Mouse (Mus musculus) gastrocnemius, postnatal 36 days (tissue): ENCODE data around the gene Olfr26. TPM values are rescaled to one million over a fixed set of nuclear protein-coding genes. Genes with fewer than 3 reads are reported as not detected.
"Not testable (repeated sequence)": the region's sequence is repeated elsewhere in the genome, so short reads cannot be mapped to it uniquely, and the experiment has no call there.

Experiments used
- DNase-seq, 2 experiments: peaks; one replicate each; pipeline ENCODE4 v3.0.0; 2022
- intact Hi-C: fragments of 180-260 bp; cut with DNase I; formaldehyde crosslinking; loops from one replicate; pipeline ENCODE4 v1.15.1; 2025
- long read RNA-seq, 2 experiments: library from polyadenylated mRNA; stranded (forward); transcript quantifications; one replicate each; pipeline ENCODE4 v2.0.0; 2021
- total RNA-seq, 2 experiments: library from RNA; stranded (reverse); gene quantifications; 2 replicates each; pipeline ENCODE4 v1.2.3; 2021

The Olfr26 gene
- not detected for total RNA-seq
- long read RNA-seq, experiment 1: 0 reads
- long read RNA-seq, experiment 2: 0 reads

DNA sequence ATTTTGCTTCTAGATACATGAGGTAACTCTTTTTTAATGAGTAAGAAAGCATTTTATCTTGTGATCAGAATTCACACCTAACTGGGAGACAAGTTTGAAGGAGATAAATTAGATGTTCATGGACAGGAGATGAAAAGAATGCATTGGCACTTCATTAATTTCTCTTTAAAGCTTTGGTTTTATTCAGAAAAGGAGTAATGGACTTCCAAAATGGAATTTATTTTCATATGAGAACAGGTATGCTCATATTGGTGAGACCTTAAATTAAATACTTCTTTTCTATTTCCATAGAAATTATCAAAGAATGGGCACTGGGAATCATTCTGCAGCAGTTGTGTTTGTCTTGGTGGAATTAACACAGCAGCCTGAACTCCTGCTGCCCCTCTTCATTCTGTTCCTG lies at the start of gene Olfr26:
Gene Olfr26, plus strand, starts transcription at position 301 of the 400 bp plus-strand sequence.
- no peak for DNase-seq
- intact Hi-C loops: no loop called here

DNA sequence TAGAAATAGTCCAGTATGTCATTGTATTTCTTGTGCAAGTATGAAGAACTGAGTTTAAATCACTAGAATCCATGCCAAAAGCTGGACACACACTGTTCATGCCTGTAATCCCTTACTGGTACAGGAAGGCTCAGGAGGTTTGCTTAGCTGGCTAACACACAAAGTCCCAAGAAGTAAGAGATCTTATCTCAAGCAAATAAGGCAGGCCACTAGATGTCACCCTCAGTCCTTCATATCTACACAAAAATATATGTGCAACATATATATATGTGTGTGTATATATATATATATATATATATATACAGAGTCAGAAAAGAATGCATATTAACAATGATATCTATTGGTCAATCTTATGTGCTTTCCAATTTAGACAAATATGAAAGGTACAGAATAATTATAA lies 49.2 kb upstream of the Olfr26 start:
- no peak for DNase-seq
- intact Hi-C loops: no loop called here

DNA sequence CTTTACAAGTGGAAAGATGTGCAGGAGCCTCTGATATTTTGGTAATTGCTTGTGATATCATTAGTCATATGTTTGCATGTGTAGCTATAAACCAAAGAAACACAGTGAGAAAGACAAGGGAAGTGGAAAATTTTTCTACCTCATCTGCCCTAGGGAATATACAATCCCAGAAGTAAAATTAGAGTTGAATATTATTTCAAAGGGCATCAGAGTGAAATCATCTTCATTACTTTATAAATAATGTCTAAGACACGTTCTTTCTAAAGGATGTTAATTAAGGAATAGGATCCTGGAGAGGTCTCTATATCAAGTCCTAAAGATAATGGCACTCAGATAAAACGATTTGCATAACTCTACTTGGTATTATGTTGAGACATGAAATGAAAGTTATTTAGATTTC lies 40.5 kb upstream of the Olfr26 start, which contains the start of gene Olfr922:
Gene Olfr922, plus strand, starts transcription at position 301 of the 400 bp plus-strand sequence.
- intact Hi-C loops: no loop called here
- DNase-seq: no peak

DNA sequence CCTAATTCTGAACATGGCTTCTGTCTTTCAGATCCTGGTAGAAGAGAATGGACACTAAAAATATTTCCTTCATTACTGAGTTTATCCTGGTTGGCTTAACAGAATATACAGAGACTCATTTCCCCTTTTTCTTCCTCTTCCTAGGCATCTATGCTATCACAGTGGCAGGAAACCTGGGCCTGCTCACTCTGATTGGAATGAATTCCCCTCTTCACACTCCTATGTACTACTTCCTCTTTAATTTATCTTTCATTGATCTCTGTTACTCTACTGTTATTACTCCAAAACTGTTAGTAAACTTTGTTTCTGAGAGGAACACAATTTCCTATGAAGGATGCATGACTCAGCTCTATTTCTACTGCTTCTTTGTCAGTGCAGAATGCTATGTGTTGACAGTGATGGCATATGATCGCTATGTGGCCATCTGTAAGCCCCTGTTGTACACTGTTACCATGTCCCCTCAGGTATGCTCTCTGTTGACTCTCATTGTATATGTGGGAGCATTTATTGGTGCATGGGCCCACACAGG lies 39.3 kb upstream of the Olfr26 start:
- intact Hi-C loops: no loop called here
- no peak for DNase-seq

DNA sequence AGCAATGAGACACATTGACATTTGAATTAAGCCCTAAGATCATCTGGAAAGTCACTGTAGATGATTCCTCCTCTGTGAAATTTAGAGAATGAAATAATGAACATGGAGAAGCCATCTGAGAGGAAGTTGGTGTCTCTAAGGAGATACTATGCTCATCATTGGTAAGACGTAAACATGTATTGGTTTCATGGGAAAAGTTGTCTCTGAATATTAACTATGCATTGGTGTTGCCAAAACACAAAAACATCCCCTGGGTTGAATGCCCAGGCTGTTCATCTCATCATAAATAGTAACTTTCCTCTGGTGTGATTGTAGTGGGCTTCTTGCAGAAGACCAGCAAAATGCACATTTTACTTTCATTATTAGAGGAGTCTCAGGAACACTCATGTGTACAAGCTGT lies 28.6 kb upstream of the Olfr26 start, which contains the start of gene Olfr923:
Gene Olfr923, plus strand, starts transcription at position 301 of the 400 bp plus-strand sequence.
- no peak for DNase-seq
- intact Hi-C loops: no loop called here

DNA sequence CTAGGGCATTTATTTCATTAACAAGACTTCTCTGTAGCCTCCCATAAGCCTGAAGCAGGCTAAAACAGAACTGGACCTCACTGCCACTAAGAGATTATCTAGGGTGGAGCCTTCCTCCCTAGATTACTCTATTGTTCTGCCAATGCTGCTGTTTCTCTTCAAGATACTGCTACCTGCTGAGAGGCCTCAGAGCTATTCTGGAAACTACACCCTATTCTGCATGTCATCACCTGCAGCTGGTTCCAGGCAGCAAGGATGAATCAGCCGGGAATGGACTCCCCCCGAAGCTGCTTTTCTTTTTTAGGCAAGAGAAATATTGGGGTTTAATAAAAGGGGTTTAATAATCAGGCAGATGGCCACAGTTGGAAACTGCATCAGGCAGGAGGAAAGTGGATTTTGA lies 21.8 kb upstream of the Olfr26 start:
- intact Hi-C loops: no loop called here
- no peak for DNase-seq

DNA sequence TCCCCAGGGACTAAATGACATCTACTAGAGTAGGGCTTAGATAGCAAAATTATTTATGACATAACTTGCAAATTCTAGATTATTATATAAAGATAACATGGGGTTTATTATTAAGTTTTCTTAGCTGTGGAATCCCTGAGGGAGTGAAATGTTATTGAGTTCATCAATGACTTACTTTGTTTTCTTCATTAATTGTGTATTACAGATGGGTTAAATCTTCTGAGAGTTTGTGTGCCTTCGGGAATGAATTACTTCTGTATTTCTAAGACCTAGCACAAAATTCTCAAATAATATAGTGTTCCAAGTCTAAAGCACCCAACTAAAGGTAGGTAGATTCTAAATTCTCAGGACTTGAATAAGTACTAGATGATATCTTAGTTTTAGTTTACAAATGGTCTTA lies 10.7 kb upstream of the Olfr26 start, which contains the start of gene Olfr924:
Gene Olfr924, plus strand, starts transcription at position 301 of the 400 bp plus-strand sequence.
- intact Hi-C loops: no loop called here
- DNase-seq: no peak

DNA sequence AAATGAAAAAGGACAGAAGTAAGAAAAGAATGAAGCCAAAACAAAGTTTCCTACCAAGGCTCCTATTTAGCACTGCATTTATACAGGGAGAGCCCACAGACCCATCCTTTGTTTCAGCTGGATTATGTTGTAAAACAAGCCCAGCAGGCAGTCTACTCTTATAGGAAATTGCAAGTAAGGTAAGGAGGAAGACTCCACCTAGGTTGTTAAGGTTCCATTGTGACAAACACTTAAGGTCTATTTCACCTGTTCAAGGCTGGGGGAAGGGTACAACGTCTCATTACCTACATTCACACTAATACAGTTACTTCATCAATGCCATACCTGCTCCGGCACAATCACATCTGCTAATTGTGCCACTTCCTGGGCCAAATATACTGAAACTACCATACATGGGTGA lies 20.0 kb downstream of the Olfr26 start:
- DNase-seq, intact Hi-C loops: not testable (repeated sequence)

DNA sequence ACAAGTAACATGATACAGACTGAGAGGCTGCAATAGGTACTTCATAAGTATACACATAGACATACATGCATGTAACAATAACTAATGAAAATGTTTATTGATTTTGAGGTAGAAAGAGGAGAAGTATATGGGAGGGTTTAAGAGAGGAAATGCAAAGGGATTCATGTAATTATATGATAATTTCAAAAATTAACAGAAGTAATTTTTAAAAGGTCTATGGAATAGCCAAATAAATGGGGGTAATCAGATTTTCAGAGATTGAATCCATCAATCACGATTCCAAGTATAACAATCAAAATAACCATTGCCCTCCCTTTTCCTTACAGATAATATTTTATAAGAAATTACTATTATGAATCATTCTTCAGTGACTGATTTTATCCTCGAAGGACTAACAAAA lies 22.0 kb downstream of the Olfr26 start, which contains the start of gene Olfr926:
Gene Olfr926, plus strand, starts transcription at position 301 of the 400 bp plus-strand sequence.
- intact Hi-C loops: no loop called here
- DNase-seq: no peak

Other genes starting within 250 kb of the Olfr26 start
- not detected for gene Olfr914, start 250.0 kb upstream of the Olfr26 start, total RNA-seq
- not detected for gene Olfr916, start 195.2 kb upstream of the Olfr26 start, total RNA-seq
- gene Olfr917, start 189.2 kb upstream of the Olfr26 start, total RNA-seq: not detected
- not detected for gene Olfr918, start 180.5 kb upstream of the Olfr26 start, total RNA-seq
- not detected for gene Olfr919, start 151.4 kb upstream of the Olfr26 start, total RNA-seq
- gene Vwa5a, start 136.8 kb upstream of the Olfr26 start, total RNA-seq: 10 to 100 TPM; 12.3 to 14.1 TPM
- under 1 TPM in 1 of 2 experiments, not detected in 1; 0.05 TPM for gene Olfr920, start 102.8 kb upstream of the Olfr26 start, total RNA-seq
- gene Olfr921, start 82.0 kb upstream of the Olfr26 start, total RNA-seq: not detected
- gene Olfr922, start 40.4 kb upstream of the Olfr26 start, total RNA-seq: not detected
- not detected for gene Olfr923, start 28.5 kb upstream of the Olfr26 start, total RNA-seq
- not detected for gene Olfr924, start 10.6 kb upstream of the Olfr26 start, total RNA-seq
- gene Olfr926, start 22.1 kb downstream of the Olfr26 start, total RNA-seq: not detected
- not detected for gene Olfr930, start 74.7 kb downstream of the Olfr26 start, total RNA-seq
- not detected for gene Olfr933, start 117.3 kb downstream of the Olfr26 start, total RNA-seq
- not detected for gene Olfr934, start 133.3 kb downstream of the Olfr26 start, total RNA-seq
- not detected for gene Olfr935, start 144.6 kb downstream of the Olfr26 start, total RNA-seq
- gene Olfr146, start 168.3 kb downstream of the Olfr26 start, total RNA-seq: not detected
- not detected for gene Olfr937, start 209.9 kb downstream of the Olfr26 start, total RNA-seq
- not detected for gene Olfr938, start 223.8 kb downstream of the Olfr26 start, total RNA-seq